Mouse (Mus musculus): Measurements from ENCODE around the gene Gnaq. TPM values are rescaled to one million over a fixed set of nuclear protein-coding genes. Genes with fewer than 3 reads are reported as not detected.

The Gnaq gene
- total RNA-seq, 4 experiments from 2014 or later = 143 to 158 (median 149) TPM

- DNase-seq (ENCODE audit: low spot score in 2 of 2) = no peak
These were observed 303.9 kb downstream of the Gnaq start for GRCm38 (mm10) chr19:16436335-16437169.

Small RNA genes lying within 50 kb of the gene (microRNA-seq; reads per million reads assigned to microRNA genes)
- gene Mir496b = 0 reads per million in 2 experiments

Other genes with a start within 250 kb of the Gnaq start
- 100 to 1,000 TPM; 116 to 122 (median 118) TPM for gene Psat1, start 185.5 kb upstream of the Gnaq start, total RNA-seq (2022)
- gene Cep78, start 147.8 kb upstream of the Gnaq start, total RNA-seq (2022) = 10 to 100 TPM in 2 of 4 experiments, 1 to 10 TPM in 2; 8.8 to 10.5 (median 9.8) TPM